Mouse (Mus musculus): Measurements from ENCODE around the gene Larp6. TPM values are rescaled to one million over a fixed set of nuclear protein-coding genes. Genes with fewer than 3 reads are reported as not detected.

The Larp6 gene
- total and polyA plus RNA-seq, 3 experiments, result not detected

GRCm38 (mm10) chr9:60715271-60715670 is 2.5 kb downstream of the Larp6 start:
- dilution Hi-C loops (cut with MboI; ENCODE audit: extremely low pct_ligation_motif_present, extremely low pct_unique_long_range_greater_than_20kb, low sequenced_read_pairs) (no loop called here), in situ Hi-C loops (cut with MboI; ENCODE audit: low pct_ligation_motif_present, low pct_unique_long_range_greater_than_20kb, low sequenced_read_pairs) (loop anchor here (25.0 kb wide), 1 partner anchor 478 kb away; no protein-coding TSS in a partner anchor)
- TF ChIP-seq NELFE (IDR thresholded peaks at IDR 0.05; ENCODE audit: low read depth, low read length) (no peak), RCOR1 (conservative IDR thresholded peaks at IDR 0.05; ENCODE audit: low read depth, low read length) (no peak), ELF1 (IDR thresholded peaks at IDR 0.05; ENCODE audit: low read depth, low read length) (no peak), ZKSCAN1 (IDR thresholded peaks at IDR 0.05; ENCODE audit: borderline replicate concordance, low read depth, low read length) (no peak), MAX (IDR thresholded peaks at IDR 0.05; ENCODE audit: low read length) (no peak), UBTF (IDR thresholded peaks at IDR 0.05; ENCODE audit: low read depth, low read length) (no peak), IRF4 (IDR thresholded peaks at IDR 0.05; ENCODE audit: low read depth, low read length) (no peak), HCFC1 (IDR thresholded peaks at IDR 0.05; ENCODE audit: low read depth, low read length) (no peak), TCF12 (IDR thresholded peaks at IDR 0.05; ENCODE audit: low read depth, low read length) (no peak), TBP (conservative IDR thresholded peaks at IDR 0.05; ENCODE audit: low read depth, low read length) (no peak)

GRCm38 (mm10) chr9:60715828-60716227 is 3.0 kb downstream of the Larp6 start:
- H3K27me3 ChIP-seq (replicated peaks), result no peaks in the 10 kb centered on the region
- H3K9ac ChIP-seq (ENCODE audit: insufficient read depth, low read depth), result no peak overlapping the region
- no peaks in the 10 kb centered on the region for H3K36me3 ChIP-seq (replicated peaks in 1 of 2; ENCODE audit: control insufficient read depth in 1 of 2, insufficient read depth in 1 of 2, low read length in 1 of 2)
- DNase-seq (ENCODE audit: extremely low read depth), result no peak
- no peaks in the 10 kb centered on the region for H3K9me3 ChIP-seq (replicated peaks; ENCODE audit: low read length)
- H3K4me1 ChIP-seq (ENCODE audit: control insufficient read depth in 1 of 2, insufficient read depth in 2 of 2), result no peaks in the 10 kb centered on the region
- no peak for TF ChIP-seq E2F4 (IDR thresholded peaks at IDR 0.05; ENCODE audit: insufficient replicate concordance, low read depth, low read length)
- peak in 1 of 2 experiments; percentile 34; a peak in 2 of 4 replicates for TF ChIP-seq CTCF (conservative IDR thresholded peaks at IDR 0.05 in 1 of 2, IDR thresholded peaks at IDR 0.05 in 1 of 2; ENCODE audit: low read depth in 2 of 2, low read length in 2 of 2)
- dilution Hi-C loops (cut with MboI; ENCODE audit: extremely low pct_ligation_motif_present, extremely low pct_unique_long_range_greater_than_20kb, low sequenced_read_pairs), result no loop called here
- H3K4me2 ChIP-seq (ENCODE audit: insufficient read depth, low read depth, poor library complexity, severe bottlenecking), result no peak overlapping the region
- H3K79me2 ChIP-seq (replicated peaks; ENCODE audit: control insufficient read depth, extremely low read depth, insufficient read depth, poor library complexity, severe bottlenecking), result no peaks in the 10 kb centered on the region
- no peak overlapping the region for H3K4me3 ChIP-seq (replicated peaks in 1 of 3; ENCODE audit: low read depth in 2 of 3, low read length in 2 of 3, poor library complexity in 1 of 3)
- in situ Hi-C loops (cut with MboI; ENCODE audit: low pct_ligation_motif_present, low pct_unique_long_range_greater_than_20kb, low sequenced_read_pairs), result loop anchor here (25.0 kb wide), 1 partner anchor 479 kb away; no protein-coding TSS in a partner anchor
- no peak overlapping the region for H3K27ac ChIP-seq (ENCODE audit: insufficient read depth, low read depth)

More at GRCm38 (mm10) chr9:60715271-60715670, 2.5 kb downstream of the Larp6 start:
- no peaks in the 10 kb centered on the region for H3K79me2 ChIP-seq (replicated peaks; ENCODE audit: control insufficient read depth, extremely low read depth, insufficient read depth, poor library complexity, severe bottlenecking)
- no peak overlapping the region for H3K9ac ChIP-seq (ENCODE audit: insufficient read depth, low read depth)
- H3K4me3 ChIP-seq (replicated peaks in 1 of 3; ENCODE audit: low read depth in 2 of 3, low read length in 2 of 3, poor library complexity in 1 of 3), result no peak overlapping the region
- no peak overlapping the region for H3K4me2 ChIP-seq (ENCODE audit: insufficient read depth, low read depth, poor library complexity, severe bottlenecking)
- no peaks in the 10 kb centered on the region for H3K36me3 ChIP-seq (replicated peaks in 1 of 2; ENCODE audit: control insufficient read depth in 1 of 2, insufficient read depth in 1 of 2, low read length in 1 of 2)
- no peaks in the 10 kb centered on the region for H3K4me1 ChIP-seq (ENCODE audit: control insufficient read depth in 1 of 2, insufficient read depth in 2 of 2)
- no peaks in the 10 kb centered on the region for H3K27me3 ChIP-seq (replicated peaks)
- H3K9me3 ChIP-seq (replicated peaks; ENCODE audit: low read length), result no peaks in the 10 kb centered on the region
- no peak overlapping the region for H3K27ac ChIP-seq (ENCODE audit: insufficient read depth, low read depth)
- no peak for DNase-seq (ENCODE audit: extremely low read depth)

DNA sequence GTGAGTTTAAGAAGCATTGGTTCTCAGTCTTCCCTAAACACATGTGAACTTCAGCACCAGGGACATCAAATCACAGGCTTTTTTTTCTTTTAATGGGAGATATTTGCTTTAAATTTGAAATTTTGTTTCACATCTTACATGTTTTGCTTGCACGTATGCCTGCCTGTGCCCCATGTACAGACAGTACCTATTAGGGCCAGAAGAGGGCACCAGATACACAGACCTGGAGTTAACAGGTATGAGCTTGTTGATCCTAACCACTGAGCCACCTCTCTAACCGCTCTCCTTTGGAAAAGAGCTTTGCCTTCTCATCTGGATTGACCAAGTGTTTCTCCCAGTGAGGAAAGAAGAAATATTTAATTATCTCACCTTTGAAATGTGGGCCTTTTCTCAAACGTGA is 5.5 kb downstream of the Larp6 start:
- H3K4me3 ChIP-seq (replicated peaks in 1 of 3; ENCODE audit: low read depth in 2 of 3, low read length in 2 of 3, poor library complexity in 1 of 3), result no peak overlapping the region
- H3K79me2 ChIP-seq (replicated peaks; ENCODE audit: control insufficient read depth, extremely low read depth, insufficient read depth, poor library complexity, severe bottlenecking), result no peaks in the 10 kb centered on the region
- H3K27ac ChIP-seq (ENCODE audit: insufficient read depth, low read depth), result no peak overlapping the region
- no peaks in the 10 kb centered on the region for H3K9me3 ChIP-seq (replicated peaks; ENCODE audit: low read length)
- no peak overlapping the region for H3K9ac ChIP-seq (ENCODE audit: insufficient read depth, low read depth)
- no peak overlapping the region for H3K4me2 ChIP-seq (ENCODE audit: insufficient read depth, low read depth, poor library complexity, severe bottlenecking)
- no peaks in the 10 kb centered on the region for H3K4me1 ChIP-seq (ENCODE audit: control insufficient read depth in 1 of 2, insufficient read depth in 2 of 2)
- dilution Hi-C loops (cut with MboI; ENCODE audit: extremely low pct_ligation_motif_present, extremely low pct_unique_long_range_greater_than_20kb, low sequenced_read_pairs), result no loop called here
- TF ChIP-seq MXI1 (IDR thresholded peaks at IDR 0.05; ENCODE audit: low read depth, low read length), result no peak
- no peak for TF ChIP-seq HCFC1 (IDR thresholded peaks at IDR 0.05; ENCODE audit: low read depth, low read length)
- TF ChIP-seq SMC3 (IDR thresholded peaks at IDR 0.05; ENCODE audit: low read depth, low read length), result peak; percentile 50
- TF ChIP-seq CTCF (conservative IDR thresholded peaks at IDR 0.05 in 1 of 2, IDR thresholded peaks at IDR 0.05 in 1 of 2; ENCODE audit: low read depth in 2 of 2, low read length in 2 of 2), result peak; percentile 62 to 76
- peak; percentile 63 for TF ChIP-seq RAD21 (IDR thresholded peaks at IDR 0.05; ENCODE audit: low read depth, low read length)
- no peaks in the 10 kb centered on the region for H3K27me3 ChIP-seq (replicated peaks)
- in situ Hi-C loops (cut with MboI; ENCODE audit: low pct_ligation_motif_present, low pct_unique_long_range_greater_than_20kb, low sequenced_read_pairs), result loop anchor here (25.0 kb wide), 1 partner anchor 481 kb away; no protein-coding TSS in a partner anchor
- peak; percentile 58 for DNase-seq (ENCODE audit: extremely low read depth)
- H3K36me3 ChIP-seq (replicated peaks in 1 of 2; ENCODE audit: control insufficient read depth in 1 of 2, insufficient read depth in 1 of 2, low read length in 1 of 2), result no peaks in the 10 kb centered on the region
